Mouse (Mus musculus): ENCODE results near the gene Gm21865.
"Not testable (repeated sequence)": the region's sequence is repeated elsewhere in the genome, so short reads cannot be mapped to it uniquely, and the experiment has no call there.

The Gm21865 gene

DNA sequence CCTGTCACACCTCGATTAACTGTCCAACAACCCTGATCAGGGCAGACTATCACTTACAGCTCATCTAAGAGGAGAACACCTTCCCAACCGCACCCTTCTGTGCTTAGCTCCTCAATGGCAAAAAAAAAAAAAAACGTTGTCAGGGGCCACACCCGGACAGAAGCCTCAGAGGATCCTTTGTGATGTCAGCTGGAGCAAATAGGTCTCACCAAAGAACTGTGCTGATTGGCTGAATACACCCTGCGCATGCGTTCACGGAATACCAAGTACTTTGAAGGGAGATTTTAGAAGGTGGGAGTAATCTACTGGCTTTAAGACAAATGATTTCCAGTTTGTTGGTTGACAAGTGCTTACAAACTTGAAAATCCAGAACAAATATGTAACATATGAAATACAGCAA lies at the start of gene Gm21865:
Gm21865 (minus strand) TSS at position 101 of the 400 bp plus-strand sequence.
- DNase-seq = not testable (repeated sequence)

Data from liver (tissue).